Mouse (Mus musculus) heart, embryonic 15.5 days (tissue): ENCODE measurements at regions not wholly inside any gene's neighbourhood (a gene's known extent, or its start where the extent isn't known, plus 50 kb on each side); places are given as distances from the start of the nearest gene placed in this dataset.

Experiments used
- ATAC-seq: fragments of 200-750 bp; cut with Nextera tagmentation; replicated peaks from 2 replicates; pipeline ENCODE4 v1.8.0; 2017; ENCODE audit warnings: low read depth, moderate TSS enrichment; ENCODE audit not compliant: insufficient number of reproducible peaks, insufficient read depth, low FRiP score
- H3K27ac ChIP-seq: fragments of 300-500 bp; sonication (generic); 2 replicates; pipeline ENCODE4 v1.5.1; 2015; ENCODE audit warnings: mild to moderate bottlenecking, inconsistent platforms
- H3K27me3 ChIP-seq: fragments of 300-500 bp; sonication (generic); 2 replicates; pipeline ENCODE4 v1.6.1; 2015; ENCODE audit warnings: inconsistent platforms
- H3K36me3 ChIP-seq: fragments of 300-500 bp; sonication (generic); 2 replicates; pipeline ENCODE4 v1.6.1; 2015; ENCODE audit warnings: mild to moderate bottlenecking, inconsistent platforms
- H3K4me1 ChIP-seq: fragments of 300-500 bp; sonication (generic); replicated peaks from 2 replicates; pipeline ENCODE4 v1.6.1; 2015; ENCODE audit warnings: inconsistent platforms
- H3K4me2 ChIP-seq: fragments of 300-500 bp; sonication (generic); 2 replicates; pipeline ENCODE4 v1.6.1; 2015; ENCODE audit warnings: inconsistent platforms, mild to moderate bottlenecking, moderate library complexity
- H3K4me3 ChIP-seq: fragments of 300-500 bp; sonication (generic); 2 replicates; pipeline ENCODE4 v1.5.1; 2015; ENCODE audit warnings: mild to moderate bottlenecking, inconsistent platforms
- H3K9ac ChIP-seq: fragments of 300-500 bp; sonication (generic); 2 replicates; pipeline ENCODE4 v1.6.1; 2015; ENCODE audit warnings: mild to moderate bottlenecking, inconsistent platforms
- H3K9me3 ChIP-seq: fragments of 300-500 bp; sonication (generic); replicated peaks from 2 replicates; pipeline ENCODE4 v1.6.1; 2016; ENCODE audit warnings: inconsistent platforms
- WGBS: fragments of 180-500 bp; shearing (Covaris S2); methylation state at CpG from one replicate; pipeline ENCODE4 v1.1.7; 2015; ENCODE audit warnings: mixed read lengths; 5-methylcytosine and 5-hydroxymethylcytosine counted together

DNA sequence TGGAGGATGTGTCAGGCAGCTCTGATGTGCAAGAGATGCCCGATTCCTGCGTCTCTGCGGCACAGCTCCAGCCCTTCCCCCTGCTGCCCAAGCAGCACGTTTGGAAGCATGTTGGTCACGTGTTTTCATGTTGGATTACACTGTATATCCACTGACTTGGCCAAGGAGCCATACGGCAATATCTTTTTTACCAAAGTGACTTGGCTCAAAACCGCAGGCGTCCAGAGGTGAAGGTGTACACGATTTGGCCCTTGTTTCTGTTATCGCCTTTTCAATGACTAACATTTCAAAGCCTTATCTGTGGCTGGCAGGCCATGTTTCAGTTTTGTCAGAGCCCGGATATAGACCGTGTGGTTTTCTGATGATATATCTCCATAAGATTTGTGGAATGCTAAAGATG is 173.2 kb downstream of the Tbx18 start:
- Histone ChIP-seq H3K4me2 (peak overlapping the region; percentile 53), H3K4me1 (peaks cover 6% of the 10 kb centered on the region), H3K4me3 (0 out of 2 replicates have a peak overlapping the region, but pooled peaks have one; percentile 10), H3K9me3 (no peaks in the 10 kb centered on the region), H3K9ac (no peak overlapping the region), H3K27me3 (no peaks in the 10 kb centered on the region), H3K36me3 (no peaks in the 10 kb centered on the region), H3K27ac (peak overlapping the region; percentile 62; the same call in 1 of the 2 replicates)
- WGBS, result 21% methylated on average over 12 of the region's 12 CpGs
- peak; percentile 86 for ATAC-seq

DNA sequence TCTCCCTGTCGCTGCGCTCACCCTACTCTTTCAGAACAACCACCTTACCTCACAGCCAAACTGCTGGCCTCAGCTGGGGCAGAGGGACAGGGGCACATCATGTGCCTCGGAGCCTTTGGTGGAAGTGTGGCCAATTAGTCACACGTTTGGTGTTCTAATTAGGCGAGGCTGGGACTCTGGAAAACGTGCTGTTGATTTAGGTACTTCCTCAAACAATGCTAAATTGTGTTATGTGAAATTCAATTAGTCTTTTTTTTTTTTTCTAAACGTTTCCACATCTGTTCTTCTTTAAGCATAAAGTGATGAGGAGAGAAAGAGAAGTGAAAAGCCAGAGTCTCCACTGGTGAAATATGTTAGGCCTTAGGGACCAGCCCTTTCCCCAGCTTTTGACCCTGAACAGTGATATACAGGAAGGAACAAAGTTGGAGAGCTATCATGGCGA is 174.1 kb downstream of the Tbx18 start:
- no peak overlapping the region for H3K4me3 ChIP-seq
- no peak overlapping the region for H3K9ac ChIP-seq
- no peak for ATAC-seq
- peaks cover 6% of the 10 kb centered on the region for H3K4me1 ChIP-seq
- H3K4me2 ChIP-seq, result no peak overlapping the region
- 36% methylated on average over 8 of the region's 8 CpGs for WGBS
- H3K27ac ChIP-seq, result no peak overlapping the region
- no peaks in the 10 kb centered on the region for H3K27me3 ChIP-seq
- no peaks in the 10 kb centered on the region for H3K9me3 ChIP-seq
- H3K36me3 ChIP-seq, result no peaks in the 10 kb centered on the region

DNA sequence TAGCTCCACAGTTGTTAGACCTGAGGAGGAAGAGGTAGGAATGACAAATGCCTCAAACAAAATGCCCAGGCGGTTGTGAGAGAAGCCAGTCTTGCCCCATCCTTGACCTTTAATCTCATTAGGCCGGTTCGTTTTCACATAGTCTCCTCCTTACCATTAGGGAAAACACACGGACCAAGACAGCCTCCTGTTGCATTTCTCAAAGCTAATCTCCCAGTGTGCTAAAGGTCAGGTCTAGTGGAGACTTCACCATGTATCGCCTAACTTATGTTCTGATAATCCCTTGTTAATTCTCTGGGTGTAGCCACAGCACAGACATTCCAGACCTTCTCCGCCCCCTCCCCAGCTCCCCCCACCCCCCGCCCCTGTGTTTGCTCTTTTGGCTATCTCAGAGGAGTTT is 174.5 kb downstream of the Tbx18 start:
- Histone ChIP-seq H3K9ac (no peak overlapping the region), H3K4me1 (peaks cover 6% of the 10 kb centered on the region), H3K4me3 (no peak overlapping the region), H3K4me2 (no peak overlapping the region), H3K36me3 (no peaks in the 10 kb centered on the region), H3K27ac (no peak overlapping the region), H3K27me3 (no peaks in the 10 kb centered on the region), H3K9me3 (no peaks in the 10 kb centered on the region)
- 35% methylated on average over 7 of the region's 7 CpGs for WGBS
- ATAC-seq, result no peak

DNA sequence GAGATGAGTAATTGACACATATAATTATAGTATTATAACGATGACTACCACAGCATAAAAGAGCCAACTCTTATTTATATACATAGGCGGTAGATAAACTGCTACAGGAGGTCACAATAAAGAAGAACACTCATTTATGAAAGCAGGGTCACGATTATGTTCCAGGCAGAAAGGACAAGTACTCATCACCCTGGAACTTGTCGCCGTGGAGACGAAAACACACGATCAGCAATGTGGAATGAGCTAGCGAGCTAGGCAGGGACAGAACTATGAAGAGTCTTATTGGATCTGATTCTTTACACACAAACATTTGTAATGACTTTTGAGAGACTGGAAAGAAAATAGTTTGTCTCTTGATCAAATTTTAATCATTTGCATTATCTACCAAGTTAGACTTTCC is 197.9 kb downstream of the Tbx18 start:
- H3K27ac ChIP-seq, result no peak overlapping the region
- WGBS, result 54% methylated on average over 8 of the region's 8 CpGs
- H3K4me2 ChIP-seq, result no peak overlapping the region
- H3K9ac ChIP-seq, result no peak overlapping the region
- H3K36me3 ChIP-seq, result no peaks in the 10 kb centered on the region
- H3K27me3 ChIP-seq, result no peaks in the 10 kb centered on the region
- no peaks in the 10 kb centered on the region for H3K9me3 ChIP-seq
- H3K4me1 ChIP-seq, result no peaks in the 10 kb centered on the region
- H3K4me3 ChIP-seq, result no peak overlapping the region
- no peak for ATAC-seq

DNA sequence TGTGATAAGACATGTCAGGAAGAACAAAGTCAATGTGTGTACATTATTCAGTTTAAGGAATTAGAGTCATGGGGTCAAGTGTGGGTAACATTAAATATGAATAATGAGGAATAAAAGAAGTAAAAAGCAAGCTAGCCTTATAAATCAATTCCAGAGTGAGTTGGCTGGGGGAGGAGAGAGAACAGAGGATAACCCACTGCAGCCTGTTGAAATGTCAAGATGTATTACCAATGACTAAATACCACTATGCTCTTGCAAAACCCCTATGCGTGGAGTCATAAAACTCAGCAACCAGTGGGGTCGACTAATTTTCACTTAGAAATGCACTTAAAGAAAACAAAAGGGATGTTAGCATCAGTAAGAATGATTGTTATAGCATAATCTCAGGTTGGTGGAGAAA is 201.2 kb downstream of the Tbx18 start:
- Histone ChIP-seq H3K36me3 (no peaks in the 10 kb centered on the region), H3K9ac (no peak overlapping the region), H3K27me3 (no peaks in the 10 kb centered on the region), H3K4me2 (no peak overlapping the region), H3K9me3 (no peaks in the 10 kb centered on the region), H3K4me1 (no peaks in the 10 kb centered on the region), H3K4me3 (no peak overlapping the region), H3K27ac (no peak overlapping the region)
- no peak for ATAC-seq
- 58% methylated on average over 2 of the region's 2 CpGs for WGBS

DNA sequence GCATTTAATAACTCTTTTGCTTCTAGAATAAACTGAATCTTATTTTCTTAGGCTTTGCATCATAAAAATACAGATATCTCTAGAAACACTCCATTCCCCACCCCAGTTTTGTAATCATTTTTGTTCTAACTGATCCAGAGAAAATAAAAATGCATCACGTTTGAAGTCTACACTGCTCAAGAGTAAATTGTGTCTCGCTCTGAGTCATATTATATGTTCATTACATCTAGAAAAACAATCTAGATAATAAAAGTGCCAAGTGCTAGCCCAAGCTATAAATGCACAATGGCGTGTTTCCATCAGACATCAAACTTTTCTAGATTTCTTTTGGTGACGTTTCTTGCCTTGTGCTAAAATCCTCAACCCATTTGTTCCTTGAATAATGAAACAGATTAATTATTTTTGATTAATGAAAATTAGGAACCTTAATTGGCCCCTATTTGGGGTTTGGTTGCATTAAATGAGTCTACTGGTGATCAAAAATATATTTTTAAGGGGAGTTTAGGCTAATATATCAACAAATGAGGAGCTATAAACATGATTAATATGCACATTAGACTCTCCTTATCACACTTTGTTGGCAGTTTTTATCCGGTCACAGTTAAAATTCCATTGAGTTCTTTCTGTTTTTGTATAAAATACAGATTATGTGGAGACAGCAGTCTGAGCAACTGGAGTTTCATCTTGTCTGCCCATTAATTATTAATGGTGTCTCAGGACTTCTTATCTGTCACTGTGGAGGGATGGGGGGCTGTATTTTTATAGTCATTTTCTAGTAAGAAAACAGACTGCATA is 206.0 kb downstream of the Tbx18 start:
- no peaks in the 10 kb centered on the region for H3K27me3 ChIP-seq
- WGBS, result 73% methylated on average over 5 of the region's 5 CpGs
- H3K9ac ChIP-seq, result no peak overlapping the region
- ATAC-seq, result no peak
- H3K27ac ChIP-seq, result no peak overlapping the region
- H3K4me3 ChIP-seq, result no peak overlapping the region
- no peaks in the 10 kb centered on the region for H3K4me1 ChIP-seq
- H3K9me3 ChIP-seq, result no peaks in the 10 kb centered on the region
- H3K36me3 ChIP-seq, result no peaks in the 10 kb centered on the region
- H3K4me2 ChIP-seq, result no peak overlapping the region

DNA sequence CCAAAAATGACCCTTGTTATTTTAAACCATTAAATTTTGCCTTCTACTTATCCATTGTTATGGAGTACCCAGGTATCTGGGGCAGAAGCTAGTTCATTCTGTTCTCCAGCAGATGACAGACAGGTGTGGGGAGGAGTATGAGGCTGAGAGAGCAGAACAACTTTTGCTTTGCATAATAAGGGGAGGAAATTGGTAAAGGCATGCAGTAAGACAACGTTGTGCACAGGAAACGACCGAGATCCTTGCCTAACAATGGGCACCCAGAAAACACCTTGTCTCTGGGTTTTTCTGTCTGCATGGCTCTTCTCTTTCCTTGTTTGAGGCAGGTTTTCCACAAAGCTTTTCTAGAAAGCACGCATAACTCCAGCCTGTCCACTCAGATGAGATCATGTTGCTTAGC is 220.4 kb downstream of the Tbx18 start:
- Histone ChIP-seq H3K4me3 (no peak overlapping the region), H3K4me1 (no peaks in the 10 kb centered on the region), H3K9ac (no peak overlapping the region), H3K4me2 (no peak overlapping the region), H3K27me3 (no peaks in the 10 kb centered on the region), H3K36me3 (no peaks in the 10 kb centered on the region), H3K27ac (no peak overlapping the region), H3K9me3 (no peaks in the 10 kb centered on the region)
- ATAC-seq, result no peak
- WGBS, result 62% methylated on average over 4 of the region's 4 CpGs

DNA sequence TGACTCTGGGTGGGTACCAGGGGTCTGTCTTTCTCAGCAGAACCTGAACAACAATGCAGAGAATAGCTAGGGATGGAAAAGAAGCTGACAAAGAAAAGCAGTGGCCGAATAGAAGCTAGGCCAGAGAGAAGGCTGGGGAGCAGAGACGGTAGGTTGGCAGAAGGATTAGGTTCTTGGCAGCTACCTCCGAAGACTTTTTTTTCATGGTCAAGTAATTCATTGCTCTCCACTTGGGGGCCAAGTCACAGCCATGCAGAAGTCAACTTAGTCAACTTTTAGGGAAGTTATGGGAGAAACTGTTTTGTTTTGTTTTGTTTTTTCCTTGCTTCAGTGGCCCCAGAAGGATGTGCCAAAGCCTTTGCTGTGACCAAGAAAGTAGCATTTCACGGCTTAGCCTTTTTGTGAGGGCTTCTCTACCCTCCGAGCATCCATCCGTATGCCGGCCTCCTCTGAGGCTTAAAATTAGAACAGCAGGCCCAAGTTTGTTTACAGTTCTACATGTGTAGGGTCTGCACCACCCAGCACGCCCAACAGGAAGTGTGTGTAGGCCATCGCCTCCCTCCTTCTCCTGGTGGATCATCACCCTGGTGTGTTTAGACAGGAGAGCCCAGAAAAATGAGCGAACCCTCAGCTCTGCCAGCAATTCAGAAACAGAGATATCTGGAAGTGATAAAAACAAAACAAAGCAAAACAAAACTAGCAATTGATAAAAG is 226.2 kb downstream of the Tbx18 start:
- H3K9ac ChIP-seq, result no peak overlapping the region

DNA sequence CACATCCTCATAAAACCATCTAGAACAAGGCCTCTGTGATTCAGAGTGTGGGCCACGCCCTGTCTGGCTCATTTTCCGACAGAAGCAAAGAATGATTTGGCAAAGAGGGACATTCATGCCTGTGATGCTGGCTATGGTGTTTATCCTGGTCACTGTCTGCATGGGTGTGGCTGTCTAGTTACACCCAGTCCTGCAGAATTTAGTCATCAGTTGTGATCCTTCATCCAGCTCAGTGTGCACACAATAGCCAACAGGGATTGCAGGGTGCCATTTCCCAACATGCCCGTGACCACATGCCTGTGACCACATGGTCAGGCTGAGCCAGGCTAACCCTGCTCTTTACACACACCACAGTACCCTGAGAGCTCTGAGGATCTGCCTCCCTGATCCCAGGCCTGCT is 208.8 kb upstream of the Cep162 start:
- H3K36me3 ChIP-seq, result no peaks in the 10 kb centered on the region
- H3K9ac ChIP-seq, result no peak overlapping the region
- WGBS, result 73% methylated on average over 3 of the region's 3 CpGs
- H3K9me3 ChIP-seq, result no peaks in the 10 kb centered on the region
- no peaks in the 10 kb centered on the region for H3K4me1 ChIP-seq
- no peaks in the 10 kb centered on the region for H3K27me3 ChIP-seq
- H3K27ac ChIP-seq, result no peak overlapping the region
- H3K4me2 ChIP-seq, result no peak overlapping the region
- no peak for ATAC-seq
- no peak overlapping the region for H3K4me3 ChIP-seq

More for the DNA sequence above, 226.2 kb downstream of the Tbx18 start:
- Histone ChIP-seq H3K27ac (no peak overlapping the region), H3K9me3 (no peaks in the 10 kb centered on the region), H3K4me2 (no peak overlapping the region), H3K4me1 (no peaks in the 10 kb centered on the region), H3K27me3 (no peaks in the 10 kb centered on the region), H3K4me3 (no peak overlapping the region), H3K36me3 (no peaks in the 10 kb centered on the region)
- 52% methylated on average over 10 of the region's 10 CpGs for WGBS
- ATAC-seq, result no peak

DNA sequence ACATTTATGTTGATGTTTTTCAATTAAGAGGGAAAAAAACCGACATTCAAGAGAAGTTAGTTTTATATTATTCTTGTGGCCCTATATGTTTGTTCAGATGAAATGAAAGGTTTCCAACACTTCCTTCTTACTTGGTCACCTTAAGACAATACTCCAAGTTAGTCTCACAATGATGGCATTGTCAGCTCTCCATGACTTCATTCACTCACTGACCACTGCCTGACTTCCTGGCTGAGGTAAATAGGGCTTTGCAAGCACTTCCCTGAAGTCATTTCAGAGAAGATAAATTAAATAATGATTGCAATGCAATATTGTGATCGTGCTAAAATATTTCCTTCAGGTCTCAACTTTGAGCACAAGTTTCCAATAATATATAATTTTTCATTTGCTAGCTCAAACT is 197.9 kb upstream of the Cep162 start:
- Histone ChIP-seq H3K4me2 (no peak overlapping the region), H3K4me3 (no peak overlapping the region), H3K4me1 (no peaks in the 10 kb centered on the region), H3K9me3 (no peaks in the 10 kb centered on the region; the same call in 1 of the 2 replicates), H3K27me3 (no peaks in the 10 kb centered on the region), H3K27ac (no peak overlapping the region), H3K9ac (no peak overlapping the region), H3K36me3 (no peaks in the 10 kb centered on the region)
- ATAC-seq, result no peak
- WGBS, result 64% methylated on average over 2 of the region's 2 CpGs

DNA sequence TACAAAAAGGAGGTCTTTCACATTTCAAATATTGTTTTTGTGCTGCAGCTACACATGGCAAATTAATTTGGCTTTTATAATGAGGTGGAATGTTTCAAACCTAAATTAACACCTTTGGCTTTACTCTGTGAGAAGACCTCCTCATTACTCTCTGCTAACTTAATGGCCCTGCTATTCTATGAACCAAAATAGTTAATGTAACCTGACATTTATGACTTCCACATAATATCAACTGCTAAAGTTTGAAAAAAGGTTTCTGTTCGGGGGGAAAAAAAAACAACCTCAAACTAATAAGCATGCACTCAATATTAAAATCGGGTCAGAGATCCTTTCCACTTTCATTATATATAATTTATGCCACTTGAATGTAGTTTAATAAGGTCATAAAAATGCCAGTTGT is 197.2 kb upstream of the Cep162 start:
- H3K9me3 ChIP-seq, result no peaks in the 10 kb centered on the region; the same call in 1 of the 2 replicates
- no peak overlapping the region for H3K4me3 ChIP-seq
- ATAC-seq, result no peak
- H3K36me3 ChIP-seq, result no peaks in the 10 kb centered on the region
- no peak overlapping the region for H3K4me2 ChIP-seq
- no peak overlapping the region for H3K9ac ChIP-seq
- no peaks in the 10 kb centered on the region for H3K27me3 ChIP-seq
- H3K4me1 ChIP-seq, result no peaks in the 10 kb centered on the region
- WGBS, result 70% methylated on average over 2 of the region's 2 CpGs
- H3K27ac ChIP-seq, result no peak overlapping the region
